Mouse (Mus musculus) limb, embryonic 12.5 days (tissue): ENCODE results near the gene Zfp46. TPM values are rescaled to one million over a fixed set of nuclear protein-coding genes. Genes with fewer than 3 reads are reported as not detected.

Experiments used
- ATAC-seq: fragments of 200-750 bp; cut with Nextera tagmentation; 2 replicates; pipeline ENCODE4 v1.8.0; 2017; ENCODE audit warnings: low read depth, moderate TSS enrichment; ENCODE audit not compliant: insufficient number of reproducible peaks, insufficient read depth, low FRiP score, low TSS enrichment
- H3K27ac ChIP-seq: fragments of 300-500 bp; sonication (generic); 2 replicates; pipeline ENCODE4 v1.5.1; 2016; ENCODE audit warnings: mild to moderate bottlenecking, moderate library complexity
- H3K27me3 ChIP-seq: fragments of 300-500 bp; sonication (generic); 2 replicates; pipeline ENCODE4 v1.6.1; 2016; ENCODE audit warnings: mild to moderate bottlenecking, moderate library complexity
- H3K36me3 ChIP-seq: fragments of 300-500 bp; sonication (generic); 2 replicates; pipeline ENCODE4 v1.6.1; 2016; ENCODE audit warnings: mild to moderate bottlenecking, moderate library complexity
- H3K4me1 ChIP-seq: fragments of 300-500 bp; sonication (generic); replicated peaks from 2 replicates; pipeline ENCODE4 v1.6.1; 2016
- H3K4me2 ChIP-seq: fragments of 300-500 bp; sonication (generic); 2 replicates; pipeline ENCODE4 v1.6.1; 2016; ENCODE audit warnings: mild to moderate bottlenecking, moderate library complexity
- H3K4me3 ChIP-seq: fragments of 300-500 bp; sonication (generic); replicated peaks from 2 replicates; pipeline ENCODE4 v1.5.1; 2016; ENCODE audit warnings: mild to moderate bottlenecking
- H3K9ac ChIP-seq: fragments of 300-500 bp; sonication (generic); replicated peaks from 2 replicates; pipeline ENCODE4 v1.6.1; 2016; ENCODE audit warnings: mild to moderate bottlenecking, moderate library complexity
- H3K9me3 ChIP-seq: fragments of 300-500 bp; sonication (generic); 2 replicates; pipeline ENCODE4 v1.6.1; 2016; ENCODE audit warnings: mild to moderate bottlenecking, moderate library complexity
- WGBS: fragments of 180-500 bp; shearing (Covaris S2); methylation state at CpG from one replicate; pipeline ENCODE4 v1.1.7; 2016; 5-methylcytosine and 5-hydroxymethylcytosine counted together
- polyA plus RNA-seq: library from polyadenylated mRNA; unstranded; fragments of >200 nt; fragmentation: Nextera tagmentation; extraction: Ambion mirVana; gene quantifications from 2 replicates; pipeline ENCODE4 v1.2.1, GENCODE M21; 2016

The Zfp46 gene
- polyA plus RNA-seq, 1 experiment from 2014 or later = 25.4 TPM

- 76% methylated on average over 9 of the region's 9 CpGs for WGBS
- Histone ChIP-seq H3K9ac (0 out of 2 replicates have a peak overlapping the region, but pooled peaks have one; percentile 2), H3K27me3 (no peaks in the 10 kb centered on the region), H3K36me3 (no peaks in the 10 kb centered on the region), H3K4me1 (no peaks in the 10 kb centered on the region), H3K4me3 (no peak overlapping the region), H3K27ac (no peak overlapping the region), H3K4me2 (no peak overlapping the region), H3K9me3 (no peaks in the 10 kb centered on the region)
- ATAC-seq = no peak
These were observed 17.7 kb upstream of the Zfp46 start for GRCm38 (mm10) chr4:136266716-136267343.

- H3K27me3 ChIP-seq = no peaks in the 10 kb centered on the region; the same call in 1 of the 2 replicates
These were observed 15.6 kb upstream of the Zfp46 start for GRCm38 (mm10) chr4:136268912-136269311.

DNA sequence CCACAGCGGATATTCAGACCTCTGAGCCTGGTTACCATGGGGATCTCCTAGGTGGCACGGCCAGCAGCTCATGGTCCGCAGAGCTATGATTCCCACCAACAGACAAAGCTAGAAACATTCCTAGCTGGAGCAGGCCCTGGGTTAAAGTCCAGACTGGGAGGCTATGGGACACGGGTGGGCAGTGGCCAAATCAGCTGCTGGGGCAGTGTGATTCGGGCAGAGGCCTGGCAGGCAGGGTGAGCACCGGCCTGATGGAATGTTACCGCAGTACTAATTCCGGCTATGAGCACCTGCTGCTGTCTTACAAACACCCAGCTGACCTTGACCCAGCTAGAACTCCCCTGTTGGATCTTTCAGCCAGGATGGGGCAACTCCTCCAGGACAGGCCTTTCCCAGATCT lies 13.8 kb upstream of the Zfp46 start:
- Histone ChIP-seq H3K4me3 (no peak overlapping the region), H3K4me2 (no peak overlapping the region), H3K4me1 (no peaks in the 10 kb centered on the region), H3K9ac (no peak overlapping the region), H3K9me3 (peaks cover 12% of the 10 kb centered on the region), H3K36me3 (no peaks in the 10 kb centered on the region), H3K27me3 (no peaks in the 10 kb centered on the region; the same call in 1 of the 2 replicates), H3K27ac (no peak overlapping the region)
- 84% methylated on average over 8 of the region's 8 CpGs for WGBS
- no peak for ATAC-seq

More at GRCm38 (mm10) chr4:136268912-136269311, 15.6 kb upstream of the Zfp46 start:
- no peaks in the 10 kb centered on the region for H3K4me1 ChIP-seq
- no peak overlapping the region for H3K27ac ChIP-seq
- 84% methylated on average over 1 of the region's 1 CpGs for WGBS
- no peak overlapping the region for H3K4me2 ChIP-seq
- no peak overlapping the region for H3K4me3 ChIP-seq
- H3K9me3 ChIP-seq = peaks cover 12% of the 10 kb centered on the region
- H3K9ac ChIP-seq = no peak overlapping the region
- ATAC-seq = no peak
- H3K36me3 ChIP-seq = no peaks in the 10 kb centered on the region

- peaks cover 4% of the 10 kb centered on the region; the same call in 1 of the 2 replicates for H3K27me3 ChIP-seq
- WGBS = 54% methylated on average over 8 of the region's 8 CpGs
- no peaks in the 10 kb centered on the region for H3K36me3 ChIP-seq
- no peak overlapping the region for H3K27ac ChIP-seq
- no peak overlapping the region for H3K4me2 ChIP-seq
- no peak for ATAC-seq
- H3K4me1 ChIP-seq = peaks cover 27% of the 10 kb centered on the region
- no peaks in the 10 kb centered on the region for H3K9me3 ChIP-seq
- H3K9ac ChIP-seq = no peak overlapping the region
- H3K4me3 ChIP-seq = no peak overlapping the region
These were observed 3.4 kb upstream of the Zfp46 start for GRCm38 (mm10) chr4:136281097-136281496.

- Histone ChIP-seq H3K4me2 (no peak overlapping the region), H3K9ac (no peak overlapping the region), H3K27me3 (peaks cover 4% of the 10 kb centered on the region; the same call in 1 of the 2 replicates), H3K9me3 (no peaks in the 10 kb centered on the region), H3K36me3 (no peaks in the 10 kb centered on the region), H3K4me1 (peaks cover 30% of the 10 kb centered on the region), H3K27ac (no peak overlapping the region), H3K4me3 (no peak overlapping the region)
- no peak for ATAC-seq
- WGBS = 32% methylated on average over 9 of the region's 9 CpGs
These were observed 2.9 kb upstream of the Zfp46 start for GRCm38 (mm10) chr4:136281611-136282010.

GRCm38 (mm10) chr4:136282621-136283480 lies 1.6 kb upstream of the Zfp46 start:
- Histone ChIP-seq H3K36me3 (peaks cover 8% of the 10 kb centered on the region), H3K9me3 (no peaks in the 10 kb centered on the region), H3K4me3 (no peak overlapping the region), H3K4me1 (peaks cover 37% of the 10 kb centered on the region), H3K4me2 (no peak overlapping the region), H3K27ac (peak overlapping the region; percentile 62), H3K27me3 (0 out of 2 replicates have a peak, but pooled peaks cover 4% of the 10 kb centered on the region), H3K9ac (0 out of 2 replicates have a peak overlapping the region, but pooled peaks have one; percentile 27)
- ATAC-seq = no peak
- WGBS = 54% methylated on average over 10 of the region's 10 CpGs

DNA sequence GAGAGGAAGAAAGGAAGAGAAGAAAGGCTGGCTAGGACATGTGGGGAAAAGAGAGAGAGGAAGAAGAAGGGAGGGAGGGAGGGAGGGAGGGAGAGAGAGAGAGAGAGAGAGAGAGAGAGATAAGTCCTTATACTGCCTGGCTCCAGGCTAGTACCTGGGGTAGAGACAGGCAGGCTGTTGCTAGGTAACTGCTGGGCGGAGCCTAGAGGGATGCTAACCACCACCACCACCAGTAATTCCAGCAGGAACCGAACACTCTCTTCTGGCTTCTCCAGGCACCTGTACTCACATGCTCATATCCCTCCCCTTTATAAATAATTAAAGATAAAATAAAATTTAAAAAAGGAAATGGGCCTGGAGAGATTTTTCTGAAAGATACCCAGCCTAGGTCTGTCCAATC lies 700 bp upstream of the Zfp46 start:
- peaks cover under 1% of the 10 kb centered on the region for H3K9me3 ChIP-seq

GRCm38 (mm10) chr4:136284891-136285290 lies 408 bp downstream of the Zfp46 start:
- Histone ChIP-seq H3K9ac (peak overlapping the region; percentile 78), H3K27ac (peak overlapping the region; percentile 91), H3K4me3 (peak overlapping the region; percentile 70), H3K36me3 (peaks cover 28% of the 10 kb centered on the region), H3K4me1 (peaks cover 37% of the 10 kb centered on the region), H3K27me3 (peaks cover 17% of the 10 kb centered on the region), H3K9me3 (peaks cover 4% of the 10 kb centered on the region), H3K4me2 (peak overlapping the region; percentile 82)
- no peak; the same call in 1 of the 2 replicates for ATAC-seq
- WGBS = 44% methylated on average over 6 of the region's 6 CpGs

More for the DNA sequence above, 700 bp upstream of the Zfp46 start:
- WGBS = 24% methylated on average over 2 of the region's 2 CpGs
- peaks cover 37% of the 10 kb centered on the region for H3K4me1 ChIP-seq
- H3K9ac ChIP-seq = no peak overlapping the region
- H3K4me3 ChIP-seq = no peak overlapping the region
- H3K36me3 ChIP-seq = peaks cover 17% of the 10 kb centered on the region
- H3K4me2 ChIP-seq = no peak overlapping the region
- H3K27me3 ChIP-seq = peaks cover 6% of the 10 kb centered on the region
- no peak for ATAC-seq
- H3K27ac ChIP-seq = peak overlapping the region; percentile 62; the same call in 1 of the 2 replicates

- peak overlapping the region; percentile 82 for H3K4me2 ChIP-seq
- peak overlapping the region; percentile 78 for H3K9ac ChIP-seq
- H3K36me3 ChIP-seq = peaks cover 33% of the 10 kb centered on the region
- under 1% methylated on average over 25 of the region's 25 CpGs for WGBS
- H3K9me3 ChIP-seq = peaks cover 4% of the 10 kb centered on the region
- peak overlapping the region; percentile 91 for H3K27ac ChIP-seq
- H3K4me1 ChIP-seq = peaks cover 37% of the 10 kb centered on the region
- peak; percentile 96 for ATAC-seq
- H3K27me3 ChIP-seq = peaks cover 22% of the 10 kb centered on the region
- H3K4me3 ChIP-seq = peak overlapping the region; percentile 70
These were observed 896 bp downstream of the Zfp46 start for GRCm38 (mm10) chr4:136285348-136285810.

- H3K4me2 ChIP-seq = peak overlapping the region; percentile 82
- H3K27me3 ChIP-seq = peaks cover 27% of the 10 kb centered on the region
- H3K27ac ChIP-seq = peak overlapping the region; percentile 91
- peak; percentile 89 for ATAC-seq
- H3K4me1 ChIP-seq = peaks cover 37% of the 10 kb centered on the region
- H3K36me3 ChIP-seq = peaks cover 38% of the 10 kb centered on the region
- peak overlapping the region; percentile 78 for H3K9ac ChIP-seq
- H3K9me3 ChIP-seq = peaks cover 4% of the 10 kb centered on the region
- 0% methylated on average over 29 of the region's 29 CpGs for WGBS
- H3K4me3 ChIP-seq = peak overlapping the region; percentile 70
These were observed 1.4 kb downstream of the Zfp46 start for GRCm38 (mm10) chr4:136285811-136286371.
